Mouse (Mus musculus) kidney, embryonic 16.5 days (tissue): ENCODE results near the gene Rabep2. TPM values are rescaled to one million over a fixed set of nuclear protein-coding genes. Genes with fewer than 3 reads are reported as not detected.
"Not testable (repeated sequence)": the region's sequence is repeated elsewhere in the genome, so short reads cannot be mapped to it uniquely, and the experiment has no call there.

Source experiments
- ATAC-seq: fragments of 200-750 bp; cut with Nextera tagmentation; 2 replicates; pipeline ENCODE4 v1.8.0; 2017; ENCODE audit warnings: moderate TSS enrichment; ENCODE audit not compliant: low FRiP score, low TSS enrichment
- H3K27ac ChIP-seq: fragments of 300-500 bp; sonication (generic); 2 replicates; pipeline ENCODE4 v1.5.1; 2014; ENCODE audit warnings: low read length
- H3K27me3 ChIP-seq: fragments of 300-500 bp; sonication (generic); 2 replicates; pipeline ENCODE4 v1.6.1; 2014; ENCODE audit warnings: low read length, control low read depth, mixed read lengths; ENCODE audit not compliant: insufficient read depth
- H3K36me3 ChIP-seq: fragments of 300-500 bp; sonication (generic); 2 replicates; pipeline ENCODE4 v1.6.1; 2014; ENCODE audit warnings: low read length, control low read depth, mixed read lengths; ENCODE audit not compliant: insufficient read depth
- H3K4me1 ChIP-seq: fragments of 300-500 bp; sonication (generic); 2 replicates; pipeline ENCODE4 v1.6.1; 2014; ENCODE audit warnings: low read length, control low read depth, mixed read lengths; ENCODE audit not compliant: insufficient read depth
- H3K4me2 ChIP-seq: fragments of 300-500 bp; sonication (generic); replicated peaks from 2 replicates; pipeline ENCODE4 v1.6.1; 2014; ENCODE audit warnings: low read depth, low read length
- H3K4me3 ChIP-seq: fragments of 300-500 bp; sonication (generic); 2 replicates; pipeline ENCODE4 v1.5.1; 2014; ENCODE audit warnings: mild to moderate bottlenecking, low read length
- H3K9ac ChIP-seq: fragments of 300-500 bp; sonication (generic); replicated peaks from 2 replicates; pipeline ENCODE4 v1.6.1; 2014; ENCODE audit warnings: low read length
- H3K9me3 ChIP-seq: fragments of 300-500 bp; sonication (generic); 2 replicates; pipeline ENCODE4 v1.6.1; 2016; ENCODE audit warnings: low read length, control low read depth
- WGBS: fragments of 180-500 bp; shearing (Covaris S2); extraction: QIAGEN DNeasy Blood & Tissue Kit; methylation state at CpG from one replicate; pipeline ENCODE4 v1.1.7; 2014; 5-methylcytosine and 5-hydroxymethylcytosine counted together
- polyA plus RNA-seq: library from polyadenylated mRNA; unstranded; fragments of >200 nt; fragmentation: Nextera tagmentation; extraction: Ambion mirVana; gene quantifications from 2 replicates; pipeline ENCODE4 v1.2.1, GENCODE M21; 2015

The Rabep2 gene
- polyA plus RNA-seq, 1 experiment from 2014 or later = 39.0 TPM

GRCm38 (mm10) chr7:126481699-126482098, 53.1 kb downstream of the Rabep2 start:
- Histone ChIP-seq H3K9me3 (peaks cover 3% of the 10 kb centered on the region; the same call in 1 of the 2 replicates), H3K36me3 (no peaks in the 10 kb centered on the region), H3K4me1 (peaks cover 6% of the 10 kb centered on the region), H3K27ac (no peak overlapping the region), H3K27me3 (no peaks in the 10 kb centered on the region), H3K4me3 (no peak overlapping the region), H3K4me2 (no peak overlapping the region), H3K9ac (no peak overlapping the region)
- WGBS = 28% methylated on average over 5 of the region's 5 CpGs
- no peak for ATAC-seq

DNA sequence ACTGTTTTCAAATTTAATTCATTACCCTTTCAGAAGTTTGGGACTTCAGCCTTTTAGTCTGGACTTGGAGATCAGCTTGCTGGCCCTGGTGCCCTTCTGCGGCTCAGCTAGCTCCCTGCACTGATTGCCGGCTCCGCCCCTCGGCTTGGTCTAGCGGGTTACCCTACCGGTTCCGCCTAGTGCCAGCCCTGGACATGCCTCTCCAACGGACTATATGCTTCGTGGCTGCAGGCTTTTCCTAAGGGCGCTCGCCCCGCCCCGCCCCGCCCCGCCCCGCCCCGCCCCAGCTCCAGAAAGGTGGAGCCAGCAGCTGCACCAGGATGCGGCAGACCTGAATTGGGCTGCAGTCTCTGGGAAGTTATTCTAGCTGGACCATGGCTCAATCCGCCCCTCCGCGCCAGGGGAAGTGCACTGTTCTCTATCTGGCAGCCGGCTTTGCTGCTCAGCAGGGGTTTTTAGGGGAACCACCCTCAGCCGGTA, 53.9 kb downstream of the Rabep2 start:
- Histone ChIP-seq H3K9ac (peak overlapping the region; percentile 58), H3K4me3 (peak overlapping the region; percentile 41), H3K36me3 (no peaks in the 10 kb centered on the region), H3K27ac (peak overlapping the region; percentile 76), H3K9me3 (peaks cover 3% of the 10 kb centered on the region; the same call in 1 of the 2 replicates), H3K27me3 (no peaks in the 10 kb centered on the region), H3K4me1 (peaks cover 6% of the 10 kb centered on the region), H3K4me2 (peak overlapping the region; percentile 62)
- peak; percentile 95 for ATAC-seq
- WGBS = under 1% methylated on average over 23 of the region's 23 CpGs

- peak within 1 kb of the TSS; percentile 79 for H3K27ac ChIP-seq
- WGBS = under 1% methylated on average over 32 of the region's 32 CpGs
- H3K4me3 ChIP-seq = peak within 1 kb of the TSS; percentile 74
- peak; percentile 90 for ATAC-seq
- H3K4me1 ChIP-seq = peaks cover 14% of the 10 kb centered on the region
- no peaks in the 10 kb centered on the region for H3K9me3 ChIP-seq
- H3K4me2 ChIP-seq = peak within 1 kb of the TSS; percentile 97
- H3K27me3 ChIP-seq = no peaks in the 10 kb centered on the region
- H3K9ac ChIP-seq = peak within 1 kb of the TSS; percentile 76
- peaks cover 27% of the 10 kb centered on the region; the same call in 1 of the 2 replicates for H3K36me3 ChIP-seq
Observed at GRCm38 (mm10) chr7:126487052-126487483, 58.5 kb downstream of the Rabep2 start, which contains the start of gene Tufm. Tufm (plus strand) TSS chr7:126487361.

DNA sequence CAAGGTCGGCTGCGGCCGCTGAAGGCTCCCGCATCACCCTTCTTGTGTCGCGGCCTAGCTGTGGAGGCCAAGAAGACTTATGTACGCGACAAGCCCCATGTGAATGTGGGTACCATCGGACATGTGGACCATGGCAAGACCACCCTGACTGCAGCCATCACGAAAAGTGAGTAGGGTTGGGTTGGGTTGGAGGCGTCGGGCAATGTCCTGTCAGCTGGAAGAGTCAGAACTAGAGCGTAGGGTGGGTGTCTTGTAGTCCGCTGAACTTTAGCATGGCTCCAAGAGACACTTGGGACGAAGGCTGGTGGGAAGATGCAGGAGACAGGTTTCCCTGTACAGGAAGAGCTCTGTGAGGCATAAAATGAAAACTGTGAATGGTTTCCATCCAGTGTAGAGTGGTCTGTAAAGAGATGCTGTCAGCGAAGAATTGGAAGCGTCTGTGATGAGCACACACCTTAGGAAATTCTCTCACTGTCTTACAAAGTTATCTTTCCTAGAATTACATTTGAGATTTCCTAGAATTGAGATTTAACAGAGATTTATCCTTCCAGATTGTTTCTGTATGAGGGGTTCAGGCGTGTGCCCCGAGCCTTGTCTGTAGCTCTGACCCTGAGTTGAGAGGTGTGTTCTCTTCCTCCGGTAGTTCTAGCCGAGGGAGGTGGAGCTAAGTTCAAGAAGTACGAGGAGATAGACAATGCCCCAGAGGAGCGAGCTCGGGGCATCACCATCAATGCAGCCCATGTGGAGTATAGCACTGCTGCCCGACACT, 59.2 kb downstream of the Rabep2 start:
- H3K27me3 ChIP-seq, H3K9me3 ChIP-seq, H3K27ac ChIP-seq: not testable (repeated sequence)
- Histone ChIP-seq H3K9ac (peak overlapping the region; percentile 76), H3K4me1 (peaks cover 12% of the 10 kb centered on the region), H3K4me2 (peak overlapping the region; percentile 97), H3K4me3 (peak overlapping the region; percentile 74), H3K36me3 (peaks cover 34% of the 10 kb centered on the region; the same call in 1 of the 2 replicates)
- peak; percentile 17; the same call in 1 of the 2 replicates for ATAC-seq
- 12% methylated on average over 22 of the region's 25 CpGs for WGBS

GRCm38 (mm10) chr7:126491005-126491404, 62.4 kb downstream of the Rabep2 start:
- Histone ChIP-seq H3K27ac (no peak overlapping the region), H3K27me3 (no peaks in the 10 kb centered on the region), H3K36me3 (peaks cover 67% of the 10 kb centered on the region), H3K4me1 (peaks cover 8% of the 10 kb centered on the region), H3K9me3 (no peaks in the 10 kb centered on the region), H3K4me2 (no peak overlapping the region), H3K9ac (no peak overlapping the region), H3K4me3 (no peak overlapping the region)
- ATAC-seq = no peak
- WGBS = 75% methylated on average over 1 of the region's 1 CpGs

DNA sequence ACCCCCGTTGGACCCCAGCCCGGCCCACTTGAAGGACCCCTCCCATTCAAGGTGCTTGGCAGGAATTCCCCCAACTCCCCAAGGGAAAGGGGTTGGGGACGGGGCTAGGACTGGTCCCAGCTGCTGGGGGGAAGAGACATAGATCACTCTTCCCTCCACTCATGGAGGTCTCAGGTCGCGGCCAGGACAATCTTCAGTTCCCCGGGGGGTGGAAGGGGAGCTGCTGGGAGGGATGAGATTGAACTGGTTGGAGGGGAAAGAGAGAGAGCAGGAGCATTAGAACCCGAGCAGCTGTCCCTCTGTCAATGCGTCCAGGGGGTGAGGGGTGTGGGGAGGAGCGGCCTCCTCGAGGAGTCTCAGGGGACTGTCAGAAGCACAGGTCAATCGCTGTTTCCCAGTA, 63.4 kb downstream of the Rabep2 start:
- WGBS = 47% methylated on average over 11 of the region's 11 CpGs
- Histone ChIP-seq H3K36me3 (peaks cover 75% of the 10 kb centered on the region), H3K4me1 (peaks cover 8% of the 10 kb centered on the region), H3K9ac (no peak overlapping the region), H3K27ac (no peak overlapping the region), H3K9me3 (no peaks in the 10 kb centered on the region), H3K27me3 (no peaks in the 10 kb centered on the region), H3K4me2 (no peak overlapping the region), H3K4me3 (no peak overlapping the region)
- ATAC-seq = no peak

DNA sequence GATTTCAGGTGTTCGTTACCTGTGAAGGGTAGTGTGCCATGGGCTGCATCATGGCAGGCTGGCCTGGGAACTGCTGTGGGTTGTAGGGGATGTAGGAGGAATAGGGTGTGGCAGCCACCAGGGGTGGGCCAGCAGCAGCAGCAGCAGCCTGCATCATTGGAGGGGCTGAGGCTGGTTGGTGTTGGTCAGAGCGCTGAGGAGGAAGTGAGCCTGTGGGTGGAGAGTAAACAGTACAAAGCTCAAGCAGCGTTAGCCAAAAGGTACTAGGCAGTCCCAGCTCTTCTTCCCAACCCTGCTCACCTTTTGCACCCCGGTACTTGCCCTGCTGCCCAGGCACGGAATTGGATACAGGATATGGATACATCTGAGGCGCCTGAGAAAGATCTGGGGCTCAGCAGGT, 65.6 kb downstream of the Rabep2 start:
- no peaks in the 10 kb centered on the region for H3K27me3 ChIP-seq
- no peaks in the 10 kb centered on the region for H3K9me3 ChIP-seq
- H3K36me3 ChIP-seq = peaks cover 91% of the 10 kb centered on the region
- H3K4me2 ChIP-seq = no peak overlapping the region
- 88% methylated on average over 6 of the region's 6 CpGs for WGBS
- no peak overlapping the region for H3K4me3 ChIP-seq
- H3K27ac ChIP-seq = no peak overlapping the region
- no peaks in the 10 kb centered on the region for H3K4me1 ChIP-seq
- H3K9ac ChIP-seq = no peak overlapping the region
- no peak for ATAC-seq

DNA sequence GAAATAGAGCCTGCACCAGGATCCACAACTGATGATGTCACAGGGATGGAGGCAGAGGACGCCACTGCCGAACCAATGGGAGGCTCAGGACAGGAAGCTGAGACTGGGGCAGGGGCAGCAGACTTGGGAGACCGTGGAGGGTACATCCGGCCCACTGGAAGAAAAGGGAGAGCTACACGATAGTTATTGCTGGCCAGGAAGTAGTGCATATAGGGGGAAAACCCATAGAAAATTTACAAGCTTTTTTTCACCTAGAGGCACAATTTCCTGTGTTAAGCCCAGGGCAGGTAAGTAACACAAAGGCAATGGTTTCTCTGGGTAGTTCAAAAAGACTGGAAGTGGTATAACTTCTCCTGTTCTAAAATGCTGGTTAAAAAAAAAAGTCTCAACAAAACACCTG, 67.9 kb downstream of the Rabep2 start:
- no peak for ATAC-seq
- H3K9me3 ChIP-seq = no peaks in the 10 kb centered on the region
- no peak overlapping the region for H3K4me3 ChIP-seq
- H3K4me1 ChIP-seq = peaks cover 5% of the 10 kb centered on the region
- H3K27ac ChIP-seq = no peak overlapping the region
- H3K36me3 ChIP-seq = peaks cover 95% of the 10 kb centered on the region
- H3K9ac ChIP-seq = no peak overlapping the region
- H3K4me2 ChIP-seq = no peak overlapping the region
- WGBS = 88% methylated on average over 5 of the region's 5 CpGs
- no peaks in the 10 kb centered on the region for H3K27me3 ChIP-seq

GRCm38 (mm10) chr7:126497966-126498365, 69.4 kb downstream of the Rabep2 start:
- ATAC-seq = no peak
- 86% methylated on average over 12 of the region's 12 CpGs for WGBS
- Histone ChIP-seq H3K9me3 (no peaks in the 10 kb centered on the region), H3K27ac (no peak overlapping the region), H3K4me1 (peaks cover 5% of the 10 kb centered on the region), H3K27me3 (no peaks in the 10 kb centered on the region), H3K9ac (no peak overlapping the region), H3K36me3 (peaks cover 82% of the 10 kb centered on the region), H3K4me2 (no peak overlapping the region), H3K4me3 (no peak overlapping the region)
